Mouse (Mus musculus): ENCODE data around the gene Nos2. TPM values are rescaled to one million over a fixed set of nuclear protein-coding genes. Genes with fewer than 3 reads are reported as not detected.

Gene Nos2
- total and polyA plus RNA-seq, 2 experiments from 2014 or later, result 0.53 to 1.7 TPM

- peak; percentile 69 for DNase-seq (ENCODE audit: low spot score)
- H3K4me3 ChIP-seq (ENCODE audit: low read depth, low read length), result no peak overlapping the region; the same call in 1 of the 2 replicates
- peak overlapping the region; percentile 43; the same call in 1 of the 2 replicates for H3K27ac ChIP-seq (ENCODE audit: low read depth)
- H3K9me3 ChIP-seq (replicated peaks; ENCODE audit: control insufficient read depth, low read length), result no peaks in the 10 kb centered on the region
- no peaks in the 10 kb centered on the region for H3K36me3 ChIP-seq (replicated peaks; ENCODE audit: control insufficient read depth, insufficient read depth, low read length)
- 41% methylated on average over 9 of the region's 9 CpGs for WGBS
- H3K9ac ChIP-seq (replicated peaks; ENCODE audit: low read depth, low read length), result no peak overlapping the region
- TF ChIP-seq CTCF (IDR thresholded peaks at IDR 0.05; ENCODE audit: low read depth) (no peak), EP300 (IDR thresholded peaks at IDR 0.05; ENCODE audit: low read depth) (no peak)
- ATAC-seq (ENCODE audit: insufficient read depth, low read depth), result peak; percentile 81
- peak overlapping the region; percentile 31 for H3K4me2 ChIP-seq (ENCODE audit: low read depth, low read length)
- H3K27me3 ChIP-seq (ENCODE audit: control insufficient read depth, insufficient read depth, low read length), result no peaks in the 10 kb centered on the region
- peaks cover 4% of the 10 kb centered on the region; the same call in 1 of the 2 replicates for H3K4me1 ChIP-seq (ENCODE audit: control insufficient read depth, insufficient read depth)
These were observed 33.2 kb upstream of the Nos2 start for GRCm38 (mm10) chr11:78887102-78887971.

DNA sequence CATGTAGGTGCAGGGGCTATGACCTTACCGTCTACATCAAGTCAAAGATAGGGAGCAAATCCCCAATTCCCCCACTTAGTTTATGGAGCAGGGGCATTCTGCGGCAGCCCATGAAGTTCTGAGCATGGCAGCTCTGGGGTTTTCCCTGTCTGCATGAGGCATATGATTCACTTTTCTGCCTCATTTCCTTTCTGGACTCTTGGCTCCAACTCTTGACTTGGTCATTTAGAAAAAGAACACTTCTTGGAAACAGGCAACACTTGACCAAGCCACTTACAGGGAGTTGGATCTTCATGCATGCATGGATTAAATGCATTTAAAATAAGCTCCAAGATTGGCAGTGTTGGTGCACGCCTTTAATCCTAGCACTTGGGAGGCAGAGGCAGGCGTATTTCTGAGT lies 31.4 kb upstream of the Nos2 start:
- no peak for ATAC-seq (ENCODE audit: insufficient read depth, low read depth)
- no peaks in the 10 kb centered on the region for H3K27me3 ChIP-seq (ENCODE audit: control insufficient read depth, insufficient read depth, low read length)
- no peak overlapping the region for H3K27ac ChIP-seq (ENCODE audit: low read depth)
- no peak for DNase-seq (ENCODE audit: low spot score)
- no peaks in the 10 kb centered on the region for H3K9me3 ChIP-seq (replicated peaks; ENCODE audit: control insufficient read depth, low read length)
- no peak overlapping the region for H3K4me3 ChIP-seq (ENCODE audit: low read depth, low read length)
- TF ChIP-seq CTCF (IDR thresholded peaks at IDR 0.05; ENCODE audit: low read depth), result no peak
- TF ChIP-seq EP300 (IDR thresholded peaks at IDR 0.05; ENCODE audit: low read depth), result no peak
- H3K4me2 ChIP-seq (ENCODE audit: low read depth, low read length), result no peak overlapping the region
- no peak overlapping the region for H3K9ac ChIP-seq (replicated peaks; ENCODE audit: low read depth, low read length)
- no peaks in the 10 kb centered on the region for H3K36me3 ChIP-seq (replicated peaks; ENCODE audit: control insufficient read depth, insufficient read depth, low read length)
- H3K4me1 ChIP-seq (ENCODE audit: control insufficient read depth, insufficient read depth), result peaks cover 4% of the 10 kb centered on the region; the same call in 1 of the 2 replicates
- WGBS, result 90% methylated on average over 4 of the region's 4 CpGs

- Histone ChIP-seq H3K4me1 (ENCODE audit: control insufficient read depth, insufficient read depth) (no peaks in the 10 kb centered on the region), H3K4me2 (ENCODE audit: low read depth, low read length) (no peak overlapping the region), H3K9me3 (replicated peaks; ENCODE audit: control insufficient read depth, low read length) (no peaks in the 10 kb centered on the region), H3K27me3 (ENCODE audit: control insufficient read depth, insufficient read depth, low read length) (no peaks in the 10 kb centered on the region), H3K27ac (ENCODE audit: low read depth) (no peak overlapping the region), H3K4me3 (ENCODE audit: low read depth, low read length) (no peak overlapping the region), H3K9ac (replicated peaks; ENCODE audit: low read depth, low read length) (no peak overlapping the region), H3K36me3 (replicated peaks; ENCODE audit: control insufficient read depth, insufficient read depth, low read length) (no peaks in the 10 kb centered on the region)
- TF ChIP-seq CTCF (IDR thresholded peaks at IDR 0.05; ENCODE audit: low read depth), result peak; percentile 49
- TF ChIP-seq EP300 (IDR thresholded peaks at IDR 0.05; ENCODE audit: low read depth), result no peak
- ATAC-seq (ENCODE audit: insufficient read depth, low read depth) (no peak), DNase-seq (ENCODE audit: low spot score) (no peak)
- 67% methylated on average over 7 of the region's 7 CpGs for WGBS
These were observed 24.0 kb upstream of the Nos2 start for GRCm38 (mm10) chr11:78896357-78897123.

- ATAC-seq (ENCODE audit: insufficient read depth, low read depth), result no peak
- WGBS, result 63% methylated on average over 6 of the region's 6 CpGs
- H3K27ac ChIP-seq (ENCODE audit: low read depth), result no peak overlapping the region
- no peaks in the 10 kb centered on the region for H3K9me3 ChIP-seq (replicated peaks; ENCODE audit: control insufficient read depth, low read length)
- H3K4me2 ChIP-seq (ENCODE audit: low read depth, low read length), result no peak overlapping the region
- no peaks in the 10 kb centered on the region for H3K36me3 ChIP-seq (replicated peaks; ENCODE audit: control insufficient read depth, insufficient read depth, low read length)
- no peaks in the 10 kb centered on the region for H3K27me3 ChIP-seq (ENCODE audit: control insufficient read depth, insufficient read depth, low read length)
- no peak for DNase-seq (ENCODE audit: low spot score)
- TF ChIP-seq CTCF (IDR thresholded peaks at IDR 0.05; ENCODE audit: low read depth) (no peak), EP300 (IDR thresholded peaks at IDR 0.05; ENCODE audit: low read depth) (no peak)
- no peaks in the 10 kb centered on the region for H3K4me1 ChIP-seq (ENCODE audit: control insufficient read depth, insufficient read depth)
- no peak overlapping the region for H3K4me3 ChIP-seq (ENCODE audit: low read depth, low read length)
- no peak overlapping the region for H3K9ac ChIP-seq (replicated peaks; ENCODE audit: low read depth, low read length)
These were observed 5.1 kb upstream of the Nos2 start for GRCm38 (mm10) chr11:78915473-78915872.

DNA sequence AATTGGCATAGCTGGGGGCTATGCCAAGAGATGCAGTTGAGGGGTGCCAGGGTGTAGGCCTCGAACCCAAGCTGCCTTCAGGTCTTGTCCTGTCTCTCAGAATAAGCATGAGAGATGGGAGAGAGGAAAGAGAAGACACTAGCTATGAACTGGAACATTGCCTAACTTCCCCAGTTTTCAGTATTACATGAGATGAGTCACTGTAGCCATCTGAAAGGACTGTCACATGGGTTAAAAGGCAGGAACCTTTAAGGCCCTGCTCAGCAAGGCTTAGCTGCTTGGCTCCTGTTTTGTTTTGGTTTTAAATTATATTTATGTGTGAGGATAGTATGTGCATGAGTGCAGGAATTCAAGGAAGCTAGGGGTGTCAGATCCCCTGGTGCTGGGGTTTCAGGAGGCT lies 4.2 kb upstream of the Nos2 start:
- Histone ChIP-seq H3K4me3 (ENCODE audit: low read depth, low read length) (no peak overlapping the region), H3K36me3 (replicated peaks; ENCODE audit: control insufficient read depth, insufficient read depth, low read length) (no peaks in the 10 kb centered on the region), H3K4me2 (ENCODE audit: low read depth, low read length) (no peak overlapping the region), H3K4me1 (ENCODE audit: control insufficient read depth, insufficient read depth) (no peaks in the 10 kb centered on the region), H3K9me3 (replicated peaks; ENCODE audit: control insufficient read depth, low read length) (no peaks in the 10 kb centered on the region), H3K27me3 (ENCODE audit: control insufficient read depth, insufficient read depth, low read length) (no peaks in the 10 kb centered on the region), H3K9ac (replicated peaks; ENCODE audit: low read depth, low read length) (no peak overlapping the region), H3K27ac (ENCODE audit: low read depth) (no peak overlapping the region)
- WGBS, result 65% methylated on average over 1 of the region's 1 CpGs
- DNase-seq (ENCODE audit: low spot score) (no peak), ATAC-seq (ENCODE audit: insufficient read depth, low read depth) (no peak)
- TF ChIP-seq EP300 (IDR thresholded peaks at IDR 0.05; ENCODE audit: low read depth), result no peak
- TF ChIP-seq CTCF (IDR thresholded peaks at IDR 0.05; ENCODE audit: low read depth), result no peak

All from heart, postnatal 0 days (tissue).